Mouse (Mus musculus): Measurements from ENCODE around the gene Gpm6a. TPM values are rescaled to one million over a fixed set of nuclear protein-coding genes. Genes with fewer than 3 reads are reported as not detected.

The Gpm6a gene
- polyA plus RNA-seq, 1 experiment from 2014 or later = 8.4 TPM

DNA sequence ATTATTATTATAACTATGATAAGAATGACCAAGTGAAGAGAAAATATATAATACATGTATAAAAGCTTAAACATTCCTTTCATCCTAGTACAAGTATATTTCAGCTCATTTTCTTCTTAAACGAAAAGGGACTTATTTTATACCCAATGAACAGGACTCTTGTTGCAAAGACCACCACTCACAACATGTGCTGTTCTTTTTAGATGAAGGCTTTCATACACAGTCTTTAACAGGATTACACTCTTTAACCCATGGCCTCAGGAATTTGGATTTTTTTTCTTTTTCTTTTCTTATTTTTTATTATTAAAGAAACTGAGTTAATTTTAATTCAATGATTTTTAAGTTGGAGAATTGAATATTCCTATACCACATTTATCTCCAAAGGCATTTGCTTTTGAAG, 20.4 kb downstream of the Gpm6a start:
- Histone ChIP-seq H3K4me1 (replicated peaks) (no peaks in the 10 kb centered on the region), H3K27me3 (replicated peaks) (no peaks in the 10 kb centered on the region), H3K36me3 (no peaks in the 10 kb centered on the region), H3K9ac (no peak overlapping the region), H3K27ac (no peak overlapping the region), H3K4me3 (replicated peaks) (no peak overlapping the region), H3K4me2 (replicated peaks) (no peak overlapping the region), H3K9me3 (no peaks in the 10 kb centered on the region)
- 79% methylated on average over 1 of the region's 1 CpGs for WGBS
- no peak for ATAC-seq

DNA sequence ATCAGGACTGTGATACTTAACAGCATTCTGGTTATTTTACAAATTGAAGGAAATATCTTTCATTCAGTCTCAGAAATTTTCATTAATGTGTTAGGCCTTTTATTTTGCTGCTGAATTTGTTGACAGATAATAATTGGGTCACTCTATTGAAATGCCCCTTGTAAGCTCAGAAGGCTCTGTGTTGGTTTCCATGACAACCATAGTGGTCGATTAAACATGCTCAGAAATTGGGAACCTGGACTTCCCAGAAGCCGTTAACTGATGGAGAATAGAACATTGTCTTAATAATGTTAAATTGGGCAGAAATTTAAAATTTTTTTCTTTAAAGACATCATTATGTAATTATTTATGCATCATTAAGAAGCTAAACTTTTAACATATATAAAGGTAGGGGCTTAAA, 20.9 kb downstream of the Gpm6a start:
- no peak for ATAC-seq
- Histone ChIP-seq H3K36me3 (no peaks in the 10 kb centered on the region), H3K4me2 (replicated peaks) (no peak overlapping the region), H3K9ac (no peak overlapping the region), H3K4me1 (replicated peaks) (no peaks in the 10 kb centered on the region), H3K4me3 (replicated peaks) (no peak overlapping the region), H3K9me3 (no peaks in the 10 kb centered on the region), H3K27me3 (replicated peaks) (no peaks in the 10 kb centered on the region), H3K27ac (no peak overlapping the region)
- 61% methylated on average over 2 of the region's 2 CpGs for WGBS

DNA sequence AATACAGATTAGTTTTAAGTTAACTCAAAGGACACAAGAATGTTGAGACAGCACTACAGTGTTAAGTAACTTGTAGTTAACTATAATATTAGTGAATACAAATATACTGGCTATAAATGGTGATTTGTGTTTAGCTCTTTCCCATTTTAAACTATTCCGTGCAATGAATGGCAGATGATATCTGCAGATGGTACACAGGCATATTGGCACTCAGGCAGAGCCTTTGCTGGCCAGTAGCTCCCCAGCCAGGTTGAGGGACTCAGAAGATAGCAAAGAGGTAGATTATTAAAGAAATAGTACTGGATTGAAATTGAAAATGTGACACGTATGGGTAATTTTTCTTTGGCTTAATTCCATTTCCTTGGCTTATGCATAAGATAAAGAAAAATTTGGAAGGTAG, 21.3 kb downstream of the Gpm6a start:
- no peak overlapping the region for H3K4me3 ChIP-seq (replicated peaks)
- no peaks in the 10 kb centered on the region for H3K27me3 ChIP-seq (replicated peaks)
- no peak overlapping the region for H3K27ac ChIP-seq
- H3K9me3 ChIP-seq = no peaks in the 10 kb centered on the region
- no peak overlapping the region for H3K9ac ChIP-seq
- no peak overlapping the region for H3K4me2 ChIP-seq (replicated peaks)
- no peaks in the 10 kb centered on the region for H3K36me3 ChIP-seq
- H3K4me1 ChIP-seq (replicated peaks) = no peaks in the 10 kb centered on the region
- WGBS = 89% methylated on average over 2 of the region's 2 CpGs
- ATAC-seq = no peak

DNA sequence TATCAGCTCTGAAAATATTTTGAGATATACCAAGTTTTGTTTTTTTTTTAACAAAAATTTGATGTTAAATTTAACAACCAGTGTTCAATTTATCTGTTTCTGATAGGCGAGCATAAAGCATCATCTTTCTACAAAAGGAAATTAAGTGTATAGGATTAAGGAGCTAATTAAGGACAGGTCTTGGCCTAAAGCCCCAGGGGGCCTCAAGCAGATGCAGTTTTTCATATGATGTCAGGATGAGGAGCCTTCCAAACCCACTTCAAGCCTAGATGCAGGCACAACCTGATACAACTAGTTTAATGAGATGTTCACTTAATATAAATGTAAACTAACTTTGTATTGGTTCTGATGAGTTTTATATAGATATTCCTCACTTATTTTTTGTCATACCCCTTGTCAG, 22.0 kb downstream of the Gpm6a start:
- Histone ChIP-seq H3K4me3 (replicated peaks) (no peak overlapping the region), H3K9ac (no peak overlapping the region), H3K27ac (no peak overlapping the region), H3K36me3 (no peaks in the 10 kb centered on the region), H3K9me3 (no peaks in the 10 kb centered on the region), H3K4me1 (replicated peaks) (no peaks in the 10 kb centered on the region), H3K4me2 (replicated peaks) (no peak overlapping the region), H3K27me3 (replicated peaks) (no peaks in the 10 kb centered on the region)
- WGBS = 63% methylated on average over 1 of the region's 1 CpGs
- ATAC-seq = no peak

DNA sequence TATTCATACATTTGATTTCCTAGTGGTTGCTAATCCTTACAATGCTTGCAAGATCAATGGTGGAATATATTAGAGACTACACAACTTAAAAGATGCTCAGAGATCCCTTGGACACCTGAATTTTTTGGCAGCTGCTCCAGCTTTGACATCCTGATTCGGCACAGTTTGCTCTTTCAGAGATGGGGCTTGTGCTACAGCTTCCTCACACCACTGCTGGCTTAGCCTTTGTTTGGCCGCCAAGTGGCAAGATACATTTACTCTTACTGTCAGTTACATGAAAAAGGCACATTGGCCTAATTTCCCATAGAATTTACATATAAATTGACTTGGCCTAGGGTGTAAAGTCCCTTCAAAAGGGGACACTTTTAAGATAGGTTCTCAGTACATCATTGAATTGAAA, 32.1 kb downstream of the Gpm6a start:
- Histone ChIP-seq H3K27ac (no peak overlapping the region), H3K27me3 (replicated peaks) (no peaks in the 10 kb centered on the region), H3K36me3 (no peaks in the 10 kb centered on the region), H3K4me2 (replicated peaks) (no peak overlapping the region), H3K9me3 (no peaks in the 10 kb centered on the region), H3K4me3 (replicated peaks) (no peak overlapping the region), H3K4me1 (replicated peaks) (no peaks in the 10 kb centered on the region), H3K9ac (no peak overlapping the region)
- ATAC-seq = no peak
- WGBS = 58% methylated on average over 2 of the region's 2 CpGs

DNA sequence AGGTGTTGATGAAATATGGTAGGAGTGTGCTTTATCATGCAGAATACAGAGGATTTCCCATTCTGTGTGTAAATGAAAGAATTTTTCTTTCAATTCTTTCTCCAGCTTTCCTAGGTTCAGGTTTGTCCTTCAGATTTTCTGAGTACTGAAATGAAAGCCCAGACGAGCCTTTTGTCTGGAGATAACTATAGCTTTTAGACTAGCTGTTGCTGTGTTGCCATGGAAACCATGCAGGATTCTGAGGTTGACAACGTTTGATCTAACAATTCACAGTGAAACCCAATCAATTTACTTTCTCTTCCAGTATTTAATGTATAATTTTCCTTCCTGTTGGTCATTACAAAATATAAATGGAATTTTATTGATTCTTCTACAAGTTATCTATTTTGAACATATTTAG, 34.5 kb downstream of the Gpm6a start:
- no peak for ATAC-seq
- H3K27ac ChIP-seq = no peak overlapping the region
- H3K9me3 ChIP-seq = no peaks in the 10 kb centered on the region
- H3K4me1 ChIP-seq (replicated peaks) = no peaks in the 10 kb centered on the region
- H3K27me3 ChIP-seq (replicated peaks) = no peaks in the 10 kb centered on the region
- no peak overlapping the region for H3K4me3 ChIP-seq (replicated peaks)
- H3K9ac ChIP-seq = no peak overlapping the region
- no peaks in the 10 kb centered on the region for H3K36me3 ChIP-seq
- H3K4me2 ChIP-seq (replicated peaks) = no peak overlapping the region
- 34% methylated on average over 2 of the region's 2 CpGs for WGBS

DNA sequence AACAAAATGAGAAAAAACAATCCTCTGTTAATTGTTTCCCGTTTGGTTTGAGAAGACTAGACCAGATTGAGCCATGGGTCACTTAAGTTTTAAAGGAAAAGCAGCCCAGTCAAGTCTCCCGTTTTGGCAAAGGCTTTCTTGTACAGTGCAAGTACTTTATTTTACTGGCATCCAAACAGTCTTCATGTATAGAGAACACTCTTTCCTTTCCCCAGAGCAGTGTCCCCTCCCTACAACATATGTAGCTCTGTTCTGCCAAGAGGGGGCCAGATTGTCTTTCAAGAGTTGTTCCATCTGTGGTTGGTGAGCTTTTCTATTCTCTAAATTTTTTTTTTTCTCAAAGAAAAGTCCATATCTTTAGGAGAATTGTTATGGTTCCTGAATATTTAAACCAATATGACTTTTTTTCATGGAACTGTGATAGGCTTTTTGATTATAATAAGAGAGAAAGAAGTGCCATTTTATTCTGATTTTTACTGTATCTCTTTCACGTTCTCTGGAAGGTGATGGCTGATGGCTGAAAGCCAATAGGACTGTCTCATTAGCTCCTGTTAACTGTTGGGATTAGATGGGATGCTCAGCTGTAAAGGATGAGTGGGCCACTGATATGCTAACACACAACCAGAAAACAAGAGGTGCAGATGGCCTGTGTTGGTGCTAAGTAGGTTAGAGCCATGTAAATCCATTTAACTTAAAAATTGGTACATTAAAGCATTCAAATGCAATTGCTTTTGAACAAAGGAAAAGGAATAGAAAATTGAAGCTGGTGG, 37.4 kb downstream of the Gpm6a start:
- no peaks in the 10 kb centered on the region for H3K4me1 ChIP-seq (replicated peaks)
- WGBS = 66% methylated on average over 3 of the region's 3 CpGs

DNA sequence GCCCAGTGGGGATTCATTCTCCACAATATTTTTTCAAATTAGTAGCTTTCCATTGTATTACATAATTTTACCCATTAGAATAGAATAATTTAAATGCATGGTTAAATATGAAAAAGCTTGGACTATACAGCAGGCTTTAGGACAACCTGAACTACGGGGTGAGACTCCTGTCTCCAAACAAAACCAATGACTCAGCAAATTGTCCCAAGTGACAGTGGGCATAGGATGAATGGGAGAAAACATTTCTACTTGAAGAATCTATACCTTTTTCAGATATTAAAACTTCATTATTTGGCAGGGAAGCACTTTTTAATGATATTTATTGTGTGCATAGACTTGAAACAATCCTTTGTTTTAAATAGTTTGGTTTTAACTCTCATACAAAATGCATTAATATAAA, 41.0 kb downstream of the Gpm6a start:
- no peak overlapping the region for H3K4me3 ChIP-seq (replicated peaks)
- no peaks in the 10 kb centered on the region for H3K27me3 ChIP-seq (replicated peaks)
- no peak for ATAC-seq
- no peak overlapping the region for H3K27ac ChIP-seq
- H3K4me2 ChIP-seq (replicated peaks) = no peak overlapping the region
- no peaks in the 10 kb centered on the region for H3K9me3 ChIP-seq
- no peak overlapping the region for H3K9ac ChIP-seq
- H3K36me3 ChIP-seq = no peaks in the 10 kb centered on the region
- no peaks in the 10 kb centered on the region for H3K4me1 ChIP-seq (replicated peaks)
- 68% methylated on average over 1 of the region's 1 CpGs for WGBS

More for the DNA sequence above, 37.4 kb downstream of the Gpm6a start:
- Histone ChIP-seq H3K4me2 (replicated peaks) (no peak overlapping the region), H3K9me3 (no peaks in the 10 kb centered on the region), H3K9ac (no peak overlapping the region), H3K4me3 (replicated peaks) (no peak overlapping the region), H3K27ac (no peak overlapping the region), H3K27me3 (replicated peaks) (no peaks in the 10 kb centered on the region), H3K36me3 (no peaks in the 10 kb centered on the region)
- no peak for ATAC-seq

DNA sequence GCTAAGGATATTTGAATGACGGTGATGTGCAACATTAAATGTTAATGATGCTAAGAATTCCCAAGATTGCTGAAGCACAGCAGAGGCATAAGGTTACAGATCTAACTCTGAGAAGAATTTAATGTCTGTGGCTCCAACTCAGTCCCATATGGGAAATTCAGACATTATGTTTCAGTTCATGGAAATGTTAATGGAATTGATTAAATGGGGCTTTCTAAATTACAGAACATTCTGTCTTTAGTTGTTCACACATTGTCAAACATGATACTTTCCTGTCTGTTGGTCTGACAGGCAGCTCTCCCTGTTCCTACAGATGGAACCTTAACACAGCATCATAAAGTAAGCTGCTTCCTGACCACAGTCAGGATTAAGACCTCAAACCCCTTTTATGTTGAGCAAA, 47.8 kb downstream of the Gpm6a start:
- WGBS = 88% methylated on average over 1 of the region's 1 CpGs
- Histone ChIP-seq H3K36me3 (no peaks in the 10 kb centered on the region), H3K4me2 (replicated peaks) (no peak overlapping the region), H3K9ac (no peak overlapping the region), H3K27ac (no peak overlapping the region), H3K27me3 (replicated peaks) (no peaks in the 10 kb centered on the region), H3K4me1 (replicated peaks) (no peaks in the 10 kb centered on the region), H3K4me3 (replicated peaks) (no peak overlapping the region), H3K9me3 (no peaks in the 10 kb centered on the region)
- ATAC-seq = no peak

DNA sequence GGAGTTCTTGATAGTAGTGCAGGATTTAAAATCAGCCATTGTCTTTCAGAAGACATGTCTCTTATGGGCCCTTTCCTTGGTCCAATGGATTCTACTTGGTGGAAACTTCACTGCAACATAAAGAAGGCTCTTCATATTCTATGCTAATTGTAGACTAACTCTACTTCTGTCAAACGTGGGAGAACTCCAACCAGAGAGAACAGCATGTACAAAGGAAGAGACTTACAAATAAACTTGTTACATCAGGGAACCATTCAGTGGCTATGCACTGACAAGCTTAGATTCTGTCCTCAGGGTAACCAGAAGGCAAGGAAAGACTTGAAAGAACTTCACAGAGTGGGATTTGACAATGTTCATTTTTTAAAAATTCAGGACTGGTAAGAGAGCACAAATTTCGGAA, 48.3 kb downstream of the Gpm6a start:
- Histone ChIP-seq H3K27ac (no peak overlapping the region), H3K9ac (no peak overlapping the region), H3K4me2 (replicated peaks) (no peak overlapping the region), H3K4me1 (replicated peaks) (no peaks in the 10 kb centered on the region), H3K4me3 (replicated peaks) (no peak overlapping the region), H3K27me3 (replicated peaks) (no peaks in the 10 kb centered on the region), H3K9me3 (no peaks in the 10 kb centered on the region), H3K36me3 (no peaks in the 10 kb centered on the region)
- no peak for ATAC-seq
- 51% methylated on average over 2 of the region's 2 CpGs for WGBS

DNA sequence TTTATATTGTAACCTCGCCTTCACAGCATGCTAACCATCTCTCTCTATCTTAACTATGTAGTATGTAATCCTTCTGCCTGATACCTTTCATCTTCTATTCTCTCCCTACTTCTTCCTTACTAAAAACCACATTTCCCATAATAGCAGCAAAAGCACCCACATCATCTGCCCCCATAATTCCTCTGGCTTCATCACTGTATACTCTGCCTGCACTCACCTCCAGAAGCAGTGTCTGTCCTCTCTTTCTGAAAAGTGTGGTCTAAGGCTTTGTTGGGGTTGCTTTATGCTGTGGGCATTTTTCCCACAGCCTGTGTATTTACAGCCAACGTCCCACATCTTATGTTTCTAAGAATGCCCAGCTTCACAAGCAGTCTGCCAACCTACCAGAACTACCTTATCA, 57.6 kb downstream of the Gpm6a start:
- Histone ChIP-seq H3K4me3 (replicated peaks) (no peak overlapping the region), H3K9ac (no peak overlapping the region), H3K4me2 (replicated peaks) (no peak overlapping the region), H3K27me3 (replicated peaks) (no peaks in the 10 kb centered on the region), H3K36me3 (no peaks in the 10 kb centered on the region), H3K9me3 (no peaks in the 10 kb centered on the region), H3K4me1 (replicated peaks) (no peaks in the 10 kb centered on the region), H3K27ac (no peak overlapping the region)
- no peak for ATAC-seq
- 58% methylated on average over 2 of the region's 2 CpGs for WGBS

DNA sequence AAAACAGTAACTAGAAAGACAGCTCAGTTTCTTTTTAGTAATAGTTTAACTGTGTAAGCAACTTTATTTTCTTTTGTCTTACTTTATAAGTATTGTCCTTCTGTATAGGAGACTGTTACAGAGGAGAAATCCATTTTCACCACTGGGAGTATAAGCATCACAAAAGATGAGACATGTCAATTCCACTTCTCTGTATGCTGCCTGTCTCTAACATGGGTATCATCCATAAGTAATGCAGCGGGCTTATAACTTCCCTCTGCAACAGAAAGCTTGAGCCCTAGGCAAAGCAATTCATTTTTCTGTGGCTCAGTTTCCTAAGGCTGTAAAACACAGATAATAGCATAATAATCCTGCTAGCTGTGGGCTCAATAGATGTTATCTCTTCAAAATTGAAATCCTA, 62.4 kb downstream of the Gpm6a start:
- H3K27ac ChIP-seq = no peak overlapping the region
- WGBS = 77% methylated on average over 1 of the region's 1 CpGs
- H3K27me3 ChIP-seq (replicated peaks) = no peaks in the 10 kb centered on the region
- H3K36me3 ChIP-seq = no peaks in the 10 kb centered on the region
- no peaks in the 10 kb centered on the region for H3K9me3 ChIP-seq
- no peak for ATAC-seq
- no peak overlapping the region for H3K4me2 ChIP-seq (replicated peaks)
- no peak overlapping the region for H3K9ac ChIP-seq
- no peak overlapping the region for H3K4me3 ChIP-seq (replicated peaks)
- no peaks in the 10 kb centered on the region for H3K4me1 ChIP-seq (replicated peaks)

DNA sequence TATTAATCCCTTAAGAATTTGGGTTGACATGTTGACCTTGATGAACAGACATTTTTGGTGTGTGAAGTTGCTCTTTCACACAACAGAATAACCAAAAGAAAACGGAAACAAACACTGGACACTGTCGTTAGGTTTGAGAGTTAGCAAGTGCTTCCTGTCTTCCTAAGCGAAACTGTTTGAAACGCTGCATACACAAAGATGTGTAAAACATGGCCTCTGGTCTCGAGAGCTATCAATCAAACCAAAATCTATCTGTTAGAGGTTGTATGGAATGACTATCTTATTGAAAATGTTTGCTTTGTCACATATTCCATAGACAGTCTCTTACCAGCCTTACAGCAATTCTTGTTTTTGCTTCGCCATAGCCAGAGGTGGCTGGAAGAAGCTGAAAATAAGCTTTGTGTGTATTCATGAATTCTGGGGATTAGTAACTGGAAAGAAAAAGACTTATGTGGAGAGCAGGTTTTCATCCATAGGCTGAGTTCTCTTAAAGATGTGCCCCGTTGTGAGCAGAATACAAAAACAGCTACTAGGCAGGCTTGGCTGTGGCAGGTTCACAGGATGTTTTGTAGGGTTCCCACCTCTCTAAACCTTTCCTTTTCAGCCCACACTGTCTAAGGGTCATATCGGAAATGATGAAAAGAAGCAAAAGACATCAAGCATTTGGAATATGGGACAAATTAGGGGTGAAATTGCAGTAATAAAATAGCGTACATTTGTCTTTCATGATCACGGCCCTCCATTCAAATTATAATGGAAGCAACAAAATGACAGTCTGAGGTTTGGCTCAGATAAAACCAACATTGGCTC, 71.4 kb downstream of the Gpm6a start:
- Histone ChIP-seq H3K4me1 (replicated peaks) (no peaks in the 10 kb centered on the region), H3K36me3 (no peaks in the 10 kb centered on the region), H3K4me3 (replicated peaks) (no peak overlapping the region), H3K4me2 (replicated peaks) (no peak overlapping the region), H3K9ac (no peak overlapping the region), H3K9me3 (no peaks in the 10 kb centered on the region), H3K27ac (no peak overlapping the region), H3K27me3 (replicated peaks) (no peaks in the 10 kb centered on the region)
- ATAC-seq = no peak
- 63% methylated on average over 10 of the region's 10 CpGs for WGBS
